Mouse (Mus musculus) hindbrain, embryonic 13.5 days (tissue): ENCODE data around the gene Zswim7. TPM values are rescaled to one million over a fixed set of nuclear protein-coding genes. Genes with fewer than 3 reads are reported as not detected.

Experiments used
- polyA plus RNA-seq: library from polyadenylated mRNA; unstranded; fragments of >200 nt; fragmentation: Nextera tagmentation; extraction: Ambion mirVana; gene quantifications from 2 replicates; pipeline ENCODE4 v1.2.1, GENCODE M21; 2015

The Zswim7 gene
- polyA plus RNA-seq, 1 experiment from 2014 or later, result 16.1 TPM

Other genes starting within 250 kb of the Zswim7 start
- 3.8 and 5.4 TPM in 2 replicates for gene Adora2b, start 32.4 kb downstream of the Zswim7 start, polyA plus RNA-seq
- 37.5 and 40.2 TPM in 2 replicates for gene Ttc19, start 98 bp upstream of the Zswim7 start, polyA plus RNA-seq
- gene Pigl, start 177.1 kb upstream of the Zswim7 start, polyA plus RNA-seq, result 7.4 and 8.1 TPM in 2 replicates
- 163 and 170 TPM in 2 replicates for gene Ncor1, start 177.2 kb upstream of the Zswim7 start, polyA plus RNA-seq